Mouse (Mus musculus): ENCODE data around the gene Gfod2. TPM values are rescaled to one million over a fixed set of nuclear protein-coding genes. Genes with fewer than 3 reads are reported as not detected.

Gfod2 gene
- polyA plus RNA-seq, 1 experiment from 2014 or later: 2.4 TPM

DNA sequence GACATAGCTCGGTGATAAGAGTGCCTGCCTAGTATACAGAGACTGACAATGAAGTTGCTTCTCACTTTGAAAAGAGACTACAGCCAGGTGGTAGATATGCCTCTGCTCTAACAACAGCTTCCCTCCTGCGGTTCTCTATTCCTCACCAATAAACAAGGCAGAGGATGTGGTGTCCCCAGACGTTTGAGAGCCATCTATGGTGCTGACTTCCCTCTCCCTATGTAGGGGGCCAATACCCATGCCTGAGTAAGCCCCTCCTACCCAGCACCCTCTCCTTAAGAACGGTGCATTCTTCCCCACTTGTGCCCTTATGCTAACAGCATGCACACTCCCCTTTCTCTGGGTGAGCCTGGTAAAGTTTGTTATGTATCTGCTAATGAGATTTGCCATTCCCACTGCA, 30.5 kb upstream of the Gfod2 start:
- peaks cover 76% of the 10 kb centered on the region for H3K36me3 ChIP-seq (replicated peaks; ENCODE audit: insufficient read depth, low read length)
- H3K27me3 ChIP-seq (ENCODE audit: insufficient read depth, low read length): no peaks in the 10 kb centered on the region
- peaks cover 7% of the 10 kb centered on the region; the same call in 1 of the 2 replicates for H3K4me1 ChIP-seq (ENCODE audit: insufficient read depth)
- DNase-seq (no peak), ATAC-seq (no peak)
- 29% methylated on average over 4 of the region's 4 CpGs for WGBS (ENCODE audit: insufficient replicate concordance)
- H3K27ac ChIP-seq (ENCODE audit: low read depth): no peak overlapping the region
- no peaks in the 10 kb centered on the region for H3K9me3 ChIP-seq (ENCODE audit: low read length)
- H3K4me3 ChIP-seq (ENCODE audit: low read depth, low read length): no peak overlapping the region
- no peak overlapping the region for H3K4me2 ChIP-seq (ENCODE audit: low read depth, low read length)
- no peak for TF ChIP-seq CTCF (IDR thresholded peaks at IDR 0.05; ENCODE audit: low read depth)
- H3K9ac ChIP-seq (replicated peaks): no peak overlapping the region

GRCm38 (mm10) chr8:105788241-105788640, 29.8 kb upstream of the Gfod2 start:
- Histone ChIP-seq H3K4me1 (ENCODE audit: insufficient read depth) (peaks cover 3% of the 10 kb centered on the region; the same call in 1 of the 2 replicates), H3K27ac (ENCODE audit: low read depth) (no peak overlapping the region), H3K27me3 (ENCODE audit: insufficient read depth, low read length) (no peaks in the 10 kb centered on the region), H3K4me2 (ENCODE audit: low read depth, low read length) (no peak overlapping the region), H3K9ac (replicated peaks) (no peak overlapping the region), H3K9me3 (ENCODE audit: low read length) (no peaks in the 10 kb centered on the region), H3K36me3 (replicated peaks; ENCODE audit: insufficient read depth, low read length) (peaks cover 75% of the 10 kb centered on the region), H3K4me3 (ENCODE audit: low read depth, low read length) (no peak overlapping the region)
- ATAC-seq: peak; percentile 60
- peak; percentile 82 for DNase-seq
- peak; percentile 85 for TF ChIP-seq CTCF (IDR thresholded peaks at IDR 0.05; ENCODE audit: low read depth)
- TF ChIP-seq EP300 (IDR thresholded peaks at IDR 0.05; ENCODE audit: low read depth): no peak
- 94% methylated on average over 2 of the region's 2 CpGs for WGBS (ENCODE audit: insufficient replicate concordance)

- no peak for TF ChIP-seq EP300 (IDR thresholded peaks at IDR 0.05; ENCODE audit: low read depth)
- DNase-seq (no peak), ATAC-seq (no peak)
- H3K9ac ChIP-seq (replicated peaks): no peak overlapping the region
- peaks cover 90% of the 10 kb centered on the region for H3K36me3 ChIP-seq (replicated peaks; ENCODE audit: insufficient read depth, low read length)
- no peak overlapping the region for H3K4me3 ChIP-seq (ENCODE audit: low read depth, low read length)
- no peaks in the 10 kb centered on the region for H3K4me1 ChIP-seq (ENCODE audit: insufficient read depth)
- H3K4me2 ChIP-seq (ENCODE audit: low read depth, low read length): no peak overlapping the region
- H3K9me3 ChIP-seq (ENCODE audit: low read length): no peaks in the 10 kb centered on the region
- H3K27ac ChIP-seq (ENCODE audit: low read depth): no peak overlapping the region
- 61% methylated on average over 5 of the region's 5 CpGs for WGBS (ENCODE audit: insufficient replicate concordance)
- H3K27me3 ChIP-seq (ENCODE audit: insufficient read depth, low read length): no peaks in the 10 kb centered on the region
Observed at GRCm38 (mm10) chr8:105780298-105780697, 21.8 kb upstream of the Gfod2 start.

GRCm38 (mm10) chr8:105777833-105778232, 19.4 kb upstream of the Gfod2 start:
- H3K9me3 ChIP-seq (ENCODE audit: low read length): no peaks in the 10 kb centered on the region
- H3K27me3 ChIP-seq (ENCODE audit: insufficient read depth, low read length): no peaks in the 10 kb centered on the region
- no peak for TF ChIP-seq EP300 (IDR thresholded peaks at IDR 0.05; ENCODE audit: low read depth)
- TF ChIP-seq CTCF (IDR thresholded peaks at IDR 0.05; ENCODE audit: low read depth): no peak
- H3K27ac ChIP-seq (ENCODE audit: low read depth): no peak overlapping the region
- no peak for ATAC-seq
- H3K4me1 ChIP-seq (ENCODE audit: insufficient read depth): no peaks in the 10 kb centered on the region
- H3K4me3 ChIP-seq (ENCODE audit: low read depth, low read length): no peak overlapping the region
- H3K9ac ChIP-seq (replicated peaks): no peak overlapping the region
- WGBS (ENCODE audit: insufficient replicate concordance): 57% methylated on average over 2 of the region's 2 CpGs
- H3K4me2 ChIP-seq (ENCODE audit: low read depth, low read length): no peak overlapping the region
- H3K36me3 ChIP-seq (replicated peaks; ENCODE audit: insufficient read depth, low read length): peaks cover 94% of the 10 kb centered on the region
- DNase-seq: no peak

GRCm38 (mm10) chr8:105774498-105774897, 16.0 kb upstream of the Gfod2 start:
- H3K27me3 ChIP-seq (ENCODE audit: insufficient read depth, low read length): no peaks in the 10 kb centered on the region
- no peak overlapping the region for H3K4me3 ChIP-seq (ENCODE audit: low read depth, low read length)
- H3K9me3 ChIP-seq (ENCODE audit: low read length): no peaks in the 10 kb centered on the region
- 97% methylated on average over 5 of the region's 5 CpGs for WGBS (ENCODE audit: insufficient replicate concordance)
- H3K36me3 ChIP-seq (replicated peaks; ENCODE audit: insufficient read depth, low read length): peaks cover 97% of the 10 kb centered on the region
- H3K27ac ChIP-seq (ENCODE audit: low read depth): no peak overlapping the region
- DNase-seq: no peak
- H3K4me1 ChIP-seq (ENCODE audit: insufficient read depth): no peaks in the 10 kb centered on the region
- TF ChIP-seq CTCF (IDR thresholded peaks at IDR 0.05; ENCODE audit: low read depth) (no peak), EP300 (IDR thresholded peaks at IDR 0.05; ENCODE audit: low read depth) (no peak)
- no peak for ATAC-seq
- H3K4me2 ChIP-seq (ENCODE audit: low read depth, low read length): no peak overlapping the region
- no peak overlapping the region for H3K9ac ChIP-seq (replicated peaks)

DNA sequence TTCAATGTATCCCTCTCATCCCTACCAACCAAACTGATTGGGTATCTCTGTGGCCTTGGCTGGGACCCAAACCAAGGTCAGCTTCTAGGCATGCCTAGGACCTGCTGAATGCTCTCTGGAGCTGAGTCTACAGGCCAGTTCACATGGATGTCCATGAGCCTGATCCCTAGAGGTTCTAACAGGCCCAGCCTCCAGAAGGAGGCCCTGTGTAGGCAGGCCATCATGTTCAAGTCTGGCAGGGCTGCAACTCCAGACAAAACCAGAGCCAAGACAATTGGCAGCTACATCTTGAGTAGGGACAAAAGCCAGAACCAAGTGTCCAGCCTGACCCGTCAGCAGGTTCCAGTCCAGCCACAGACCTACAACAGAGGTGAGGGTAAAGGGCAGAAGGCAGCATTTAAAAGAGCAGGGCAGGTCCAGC, 15.0 kb upstream of the Gfod2 start:
- no peaks in the 10 kb centered on the region for H3K4me1 ChIP-seq (ENCODE audit: insufficient read depth)
- ATAC-seq (no peak), DNase-seq (no peak)
- H3K9me3 ChIP-seq (ENCODE audit: low read length): no peaks in the 10 kb centered on the region
- no peaks in the 10 kb centered on the region for H3K27me3 ChIP-seq (ENCODE audit: insufficient read depth, low read length)
- no peak overlapping the region for H3K9ac ChIP-seq (replicated peaks)
- no peak overlapping the region for H3K4me2 ChIP-seq (ENCODE audit: low read depth, low read length)
- WGBS (ENCODE audit: insufficient replicate concordance): 97% methylated on average over 1 of the region's 1 CpGs
- no peak overlapping the region for H3K4me3 ChIP-seq (ENCODE audit: low read depth, low read length)
- H3K36me3 ChIP-seq (replicated peaks; ENCODE audit: insufficient read depth, low read length): peaks cover 88% of the 10 kb centered on the region
- no peak overlapping the region for H3K27ac ChIP-seq (ENCODE audit: low read depth)
- TF ChIP-seq CTCF (IDR thresholded peaks at IDR 0.05; ENCODE audit: low read depth) (no peak), EP300 (IDR thresholded peaks at IDR 0.05; ENCODE audit: low read depth) (no peak)

All from liver, postnatal 0 days (tissue).